Mouse (Mus musculus): ENCODE results near the gene Slc9a4.

GRCm38 (mm10) chr1:40677306-40677705 lies 97.4 kb downstream of the Slc9a4 start:
- TF ChIP-seq CTCF (IDR thresholded peaks at IDR 0.05; ENCODE audit: control insufficient read depth, insufficient read depth, insufficient read length) (peak; percentile 41), MYOD1 (IDR thresholded peaks at IDR 0.05; ENCODE audit: control insufficient read depth, insufficient read length, low read depth) (no peak), MAX (IDR thresholded peaks at IDR 0.05) (no peak)
